Mouse (Mus musculus): ENCODE data around the gene Pigc. TPM values are rescaled to one million over a fixed set of nuclear protein-coding genes. Genes with fewer than 3 reads are reported as not detected.
A peak's percentile ranks its signal among the peaks of the same experiment; 100 is the strongest.

Pigc gene
- polyA plus RNA-seq (2015; fragmentation: Nextera tagmentation; extraction: Ambion mirVana) = 35.7 and 38.0 TPM in 2 replicates

GRCm38 (mm10) chr1:161968589-161969407, at the start of gene Pigc:
Gene Pigc, plus strand, starts transcription at chr1:161969186.
- peaks cover 7% of the 10 kb centered on the region for H3K36me3 ChIP-seq (ENCODE audit: control insufficient read depth, insufficient read depth, low read length)
- no peaks in the 10 kb centered on the region for H3K27me3 ChIP-seq (ENCODE audit: control insufficient read depth, insufficient read depth, low read depth, low read length)
- H3K27ac ChIP-seq (ENCODE audit: low read length) = peak within 1 kb of the TSS; percentile 75
- H3K4me1 ChIP-seq (replicated peaks; ENCODE audit: control insufficient read depth, insufficient read depth, low read length) = peaks cover 10% of the 10 kb centered on the region
- peak; percentile 99 for ATAC-seq (ENCODE audit: low read depth)
- H3K9ac ChIP-seq (ENCODE audit: low read length) = peak within 1 kb of the TSS; percentile 93
- H3K4me3 ChIP-seq (ENCODE audit: low read length) = peak within 1 kb of the TSS; percentile 87
- no peaks in the 10 kb centered on the region for H3K9me3 ChIP-seq (ENCODE audit: control insufficient read depth, low read length)
- peak within 1 kb of the TSS; percentile 70 for H3K4me2 ChIP-seq (ENCODE audit: low read depth, low read length)
- 3% methylated on average over 38 of the region's 38 CpGs for WGBS

- WGBS = 88% methylated on average over 2 of the region's 2 CpGs
- Histone ChIP-seq H3K4me1 (replicated peaks; ENCODE audit: control insufficient read depth, insufficient read depth, low read length) (no peaks in the 10 kb centered on the region), H3K4me3 (ENCODE audit: low read length) (no peak overlapping the region), H3K9me3 (ENCODE audit: control insufficient read depth, low read length) (no peaks in the 10 kb centered on the region), H3K36me3 (ENCODE audit: control insufficient read depth, insufficient read depth, low read length) (no peaks in the 10 kb centered on the region), H3K9ac (ENCODE audit: low read length) (no peak overlapping the region), H3K4me2 (ENCODE audit: low read depth, low read length) (no peak overlapping the region), H3K27me3 (ENCODE audit: control insufficient read depth, insufficient read depth, low read depth, low read length) (no peaks in the 10 kb centered on the region), H3K27ac (ENCODE audit: low read length) (no peak overlapping the region)
- ATAC-seq (ENCODE audit: low read depth) = no peak
Observed at GRCm38 (mm10) chr1:161919594-161919993, 49.4 kb upstream of the Pigc start.

- no peaks in the 10 kb centered on the region for H3K36me3 ChIP-seq (ENCODE audit: control insufficient read depth, insufficient read depth, low read length)
- no peaks in the 10 kb centered on the region for H3K9me3 ChIP-seq (ENCODE audit: control insufficient read depth, low read length)
- WGBS = 86% methylated on average over 9 of the region's 9 CpGs
- H3K27me3 ChIP-seq (ENCODE audit: control insufficient read depth, insufficient read depth, low read depth, low read length) = no peaks in the 10 kb centered on the region
- no peak overlapping the region for H3K27ac ChIP-seq (ENCODE audit: low read length)
- H3K9ac ChIP-seq (ENCODE audit: low read length) = no peak overlapping the region
- H3K4me1 ChIP-seq (replicated peaks; ENCODE audit: control insufficient read depth, insufficient read depth, low read length) = no peaks in the 10 kb centered on the region
- H3K4me3 ChIP-seq (ENCODE audit: low read length) = no peak overlapping the region
- no peak overlapping the region for H3K4me2 ChIP-seq (ENCODE audit: low read depth, low read length)
- no peak for ATAC-seq (ENCODE audit: low read depth)
Observed at GRCm38 (mm10) chr1:161920475-161921454, 48.2 kb upstream of the Pigc start.

- no peak for ATAC-seq (ENCODE audit: low read depth)
- 88% methylated on average over 6 of the region's 6 CpGs for WGBS
- H3K4me1 ChIP-seq (replicated peaks; ENCODE audit: control insufficient read depth, insufficient read depth, low read length) = no peaks in the 10 kb centered on the region
Observed at GRCm38 (mm10) chr1:161921928-161922327, 47.1 kb upstream of the Pigc start.

GRCm38 (mm10) chr1:161924321-161924720, 44.7 kb upstream of the Pigc start:
- no peaks in the 10 kb centered on the region for H3K27me3 ChIP-seq (ENCODE audit: control insufficient read depth, insufficient read depth, low read depth, low read length)
- H3K27ac ChIP-seq (ENCODE audit: low read length) = no peak overlapping the region
- H3K4me3 ChIP-seq (ENCODE audit: low read length) = no peak overlapping the region
- ATAC-seq (ENCODE audit: low read depth) = no peak
- H3K4me2 ChIP-seq (ENCODE audit: low read depth, low read length) = no peak overlapping the region
- H3K36me3 ChIP-seq (ENCODE audit: control insufficient read depth, insufficient read depth, low read length) = no peaks in the 10 kb centered on the region
- H3K4me1 ChIP-seq (replicated peaks; ENCODE audit: control insufficient read depth, insufficient read depth, low read length) = no peaks in the 10 kb centered on the region
- WGBS = 63% methylated on average over 3 of the region's 3 CpGs
- no peaks in the 10 kb centered on the region for H3K9me3 ChIP-seq (ENCODE audit: control insufficient read depth, low read length)
- H3K9ac ChIP-seq (ENCODE audit: low read length) = no peak overlapping the region

More at GRCm38 (mm10) chr1:161921928-161922327, 47.1 kb upstream of the Pigc start:
- H3K9me3 ChIP-seq (ENCODE audit: control insufficient read depth, low read length) = no peaks in the 10 kb centered on the region
- H3K36me3 ChIP-seq (ENCODE audit: control insufficient read depth, insufficient read depth, low read length) = no peaks in the 10 kb centered on the region
- H3K9ac ChIP-seq (ENCODE audit: low read length) = no peak overlapping the region
- H3K27ac ChIP-seq (ENCODE audit: low read length) = no peak overlapping the region
- no peak overlapping the region for H3K4me3 ChIP-seq (ENCODE audit: low read length)
- H3K4me2 ChIP-seq (ENCODE audit: low read depth, low read length) = no peak overlapping the region
- H3K27me3 ChIP-seq (ENCODE audit: control insufficient read depth, insufficient read depth, low read depth, low read length) = no peaks in the 10 kb centered on the region

- H3K27me3 ChIP-seq (ENCODE audit: control insufficient read depth, insufficient read depth, low read depth, low read length) = no peaks in the 10 kb centered on the region
- H3K9ac ChIP-seq (ENCODE audit: low read length) = no peak overlapping the region
- no peaks in the 10 kb centered on the region for H3K4me1 ChIP-seq (replicated peaks; ENCODE audit: control insufficient read depth, insufficient read depth, low read length)
- H3K4me3 ChIP-seq (ENCODE audit: low read length) = no peak overlapping the region
- H3K4me2 ChIP-seq (ENCODE audit: low read depth, low read length) = no peak overlapping the region
- peak; percentile 31; the same call in 1 of the 2 replicates for ATAC-seq (ENCODE audit: low read depth)
- WGBS = 59% methylated on average over 13 of the region's 13 CpGs
- H3K27ac ChIP-seq (ENCODE audit: low read length) = no peak overlapping the region
- H3K9me3 ChIP-seq (ENCODE audit: control insufficient read depth, low read length) = no peaks in the 10 kb centered on the region
- no peaks in the 10 kb centered on the region for H3K36me3 ChIP-seq (ENCODE audit: control insufficient read depth, insufficient read depth, low read length)
Observed at GRCm38 (mm10) chr1:161925281-161925805, 43.6 kb upstream of the Pigc start.

- Histone ChIP-seq H3K27ac (ENCODE audit: low read length) (no peak overlapping the region), H3K27me3 (ENCODE audit: control insufficient read depth, insufficient read depth, low read depth, low read length) (no peaks in the 10 kb centered on the region), H3K4me3 (ENCODE audit: low read length) (no peak overlapping the region), H3K4me1 (replicated peaks; ENCODE audit: control insufficient read depth, insufficient read depth, low read length) (no peaks in the 10 kb centered on the region), H3K9me3 (ENCODE audit: control insufficient read depth, low read length) (no peaks in the 10 kb centered on the region), H3K36me3 (ENCODE audit: control insufficient read depth, insufficient read depth, low read length) (no peaks in the 10 kb centered on the region), H3K9ac (ENCODE audit: low read length) (no peak overlapping the region), H3K4me2 (ENCODE audit: low read depth, low read length) (no peak overlapping the region)
- no peak for ATAC-seq (ENCODE audit: low read depth)
- WGBS = 82% methylated on average over 2 of the region's 2 CpGs
Observed at GRCm38 (mm10) chr1:161927976-161928375, 41.0 kb upstream of the Pigc start.

- H3K9me3 ChIP-seq (ENCODE audit: control insufficient read depth, low read length) = no peaks in the 10 kb centered on the region
- no peaks in the 10 kb centered on the region for H3K36me3 ChIP-seq (ENCODE audit: control insufficient read depth, insufficient read depth, low read length)
- no peak overlapping the region for H3K4me2 ChIP-seq (ENCODE audit: low read depth, low read length)
- no peak overlapping the region for H3K9ac ChIP-seq (ENCODE audit: low read length)
- WGBS = 68% methylated on average over 4 of the region's 4 CpGs
- no peaks in the 10 kb centered on the region for H3K27me3 ChIP-seq (ENCODE audit: control insufficient read depth, insufficient read depth, low read depth, low read length)
- H3K27ac ChIP-seq (ENCODE audit: low read length) = no peak overlapping the region
- no peak for ATAC-seq (ENCODE audit: low read depth)
- H3K4me3 ChIP-seq (ENCODE audit: low read length) = no peak overlapping the region
- no peaks in the 10 kb centered on the region for H3K4me1 ChIP-seq (replicated peaks; ENCODE audit: control insufficient read depth, insufficient read depth, low read length)
Observed at GRCm38 (mm10) chr1:161931313-161931712, 37.7 kb upstream of the Pigc start.

GRCm38 (mm10) chr1:161931817-161932216, 37.2 kb upstream of the Pigc start:
- 89% methylated on average over 10 of the region's 10 CpGs for WGBS
- ATAC-seq (ENCODE audit: low read depth) = no peak

More at GRCm38 (mm10) chr1:161931817-161932216, 37.2 kb upstream of the Pigc start:
- Histone ChIP-seq H3K9ac (ENCODE audit: low read length) (no peak overlapping the region), H3K4me1 (replicated peaks; ENCODE audit: control insufficient read depth, insufficient read depth, low read length) (no peaks in the 10 kb centered on the region), H3K36me3 (ENCODE audit: control insufficient read depth, insufficient read depth, low read length) (no peaks in the 10 kb centered on the region), H3K27ac (ENCODE audit: low read length) (no peak overlapping the region), H3K4me2 (ENCODE audit: low read depth, low read length) (no peak overlapping the region), H3K9me3 (ENCODE audit: control insufficient read depth, low read length) (no peaks in the 10 kb centered on the region), H3K27me3 (ENCODE audit: control insufficient read depth, insufficient read depth, low read depth, low read length) (no peaks in the 10 kb centered on the region), H3K4me3 (ENCODE audit: low read length) (no peak overlapping the region)
